Comparison of ENCODE assay signal across 23 mouse cellular contexts in the genomic region with DNA sequence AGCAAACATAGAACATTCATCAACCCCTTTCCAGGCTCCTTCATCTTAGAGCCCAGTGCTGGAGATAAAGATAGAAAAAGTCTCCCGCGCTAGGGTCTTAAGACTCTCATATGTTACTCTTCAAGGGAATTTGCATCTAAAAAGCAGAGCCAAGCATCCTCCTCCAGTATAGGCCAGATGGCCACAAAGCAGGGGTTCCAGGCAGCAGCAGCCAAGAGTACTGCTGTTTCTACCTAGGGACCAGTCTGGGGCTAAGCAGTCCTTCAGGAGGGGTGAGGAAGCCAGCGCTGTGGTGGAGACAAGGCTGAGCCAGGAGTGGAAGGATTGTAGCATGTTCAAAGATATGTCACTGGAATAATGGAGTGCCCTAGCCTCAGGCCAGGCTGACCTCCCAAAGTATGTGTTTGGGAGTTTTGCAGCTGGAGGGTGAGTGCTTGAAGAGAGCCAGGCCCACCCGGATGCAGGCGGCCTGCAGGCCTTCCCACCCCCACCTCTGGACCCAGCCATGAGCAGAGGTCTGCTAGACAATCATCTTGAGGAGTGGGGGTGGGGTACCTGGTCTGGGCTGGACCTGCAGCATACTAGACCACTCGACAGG.
DNase-seq lines count a peak whose midpoint lies in the region; ATAC-seq and TF ChIP-seq lines count a peak whose summit lies in the region.
"Had no signal": no experiment of that assay in that cellular context is flagged by ENCODE, and none has a peak within 500 bp of the region (broad histone marks: within the 10 kb centered on the region; RNA-seq: fewer than 3 reads in every experiment).

No protein-coding gene starts in this region.

- no peak overlapping the region for H3K4me2 ChIP-seq in lung, embryonic 15.5 days
- H3K4me2 ChIP-seq in stomach, embryonic 14.5 days (replicated peaks; ENCODE audit: low read depth, low read length), result no peak overlapping the region
- no peak overlapping the region for H3K4me2 ChIP-seq in stomach, postnatal 0 days (replicated peaks; ENCODE audit: low read depth)
- H3K4me2 ChIP-seq: forebrain, embryonic 13.5 days; heart, embryonic 11.5 days; hindbrain, embryonic 12.5 days; liver, embryonic 15.5 days had no signal

- no peaks in the 10 kb centered on the region for H3K4me1 ChIP-seq in heart, embryonic 10.5 days
- no peaks in the 10 kb centered on the region for H3K4me1 ChIP-seq in lung, embryonic 15.5 days
- no peaks in the 10 kb centered on the region for H3K4me1 ChIP-seq in stomach, embryonic 14.5 days (ENCODE audit: control insufficient read depth, insufficient read depth, low read length)
- H3K4me1 ChIP-seq in stomach, postnatal 0 days (replicated peaks; ENCODE audit: control insufficient read depth, insufficient read depth), result no peaks in the 10 kb centered on the region
- H3K4me1 ChIP-seq: forebrain, embryonic 13.5 days; hindbrain, embryonic 12.5 days; liver, embryonic 15.5 days had no signal

- 70% methylated on average over 6 of the region's 6 CpGs for WGBS in heart, embryonic 10.5 days
- 48% methylated on average over 6 of the region's 6 CpGs for WGBS in lung, embryonic 15.5 days
- 50% methylated on average over 6 of the region's 6 CpGs for WGBS in stomach, embryonic 14.5 days
- 49% methylated on average over 6 of the region's 6 CpGs for WGBS in stomach, postnatal 0 days

- H3K4me3 ChIP-seq in heart, embryonic 10.5 days, result no peak overlapping the region
- H3K4me3 ChIP-seq in lung, embryonic 15.5 days, result no peak overlapping the region
- no peak overlapping the region for H3K4me3 ChIP-seq in stomach, embryonic 14.5 days (ENCODE audit: low read depth, low read length)
- no peak overlapping the region for H3K4me3 ChIP-seq in stomach, postnatal 0 days (ENCODE audit: low read depth, low read length)
- H3K4me3 ChIP-seq: forebrain, embryonic 13.5 days; hindbrain, embryonic 12.5 days; liver, embryonic 15.5 days had no signal

- H3K9me3 ChIP-seq in heart, embryonic 10.5 days, result no peaks in the 10 kb centered on the region
- H3K9me3 ChIP-seq in lung, embryonic 15.5 days, result no peaks in the 10 kb centered on the region
- H3K9me3 ChIP-seq in stomach, embryonic 14.5 days (ENCODE audit: control insufficient read depth, low read depth, low read length), result no peaks in the 10 kb centered on the region
- H3K9me3 ChIP-seq in stomach, postnatal 0 days (ENCODE audit: control insufficient read depth, low read length), result no peaks in the 10 kb centered on the region
- H3K9me3 ChIP-seq: forebrain, embryonic 13.5 days; hindbrain, embryonic 12.5 days; liver, embryonic 15.5 days had no signal

- no peak for TF ChIP-seq EP300 in stomach, postnatal 0 days (optimal IDR thresholded peaks at IDR 0.05)

- H3K27ac ChIP-seq in heart, embryonic 10.5 days, result no peak overlapping the region
- H3K27ac ChIP-seq in lung, embryonic 15.5 days, result no peak overlapping the region
- no peak overlapping the region for H3K27ac ChIP-seq in stomach, embryonic 14.5 days (ENCODE audit: low read length)
- H3K27ac ChIP-seq in stomach, postnatal 0 days (replicated peaks), result no peak overlapping the region
- H3K27ac ChIP-seq: forebrain, embryonic 13.5 days; hindbrain, embryonic 12.5 days; hindbrain, postnatal 0 days; kidney, postnatal 0 days; liver, embryonic 15.5 days had no signal

- H3K36me3 ChIP-seq in heart, embryonic 10.5 days, result no peaks in the 10 kb centered on the region
- no peaks in the 10 kb centered on the region for H3K36me3 ChIP-seq in lung, embryonic 15.5 days
- H3K36me3 ChIP-seq in stomach, embryonic 14.5 days (ENCODE audit: control insufficient read depth, insufficient read depth, low read length), result no peaks in the 10 kb centered on the region
- H3K36me3 ChIP-seq in stomach, postnatal 0 days (ENCODE audit: control insufficient read depth, insufficient read depth, low read length), result no peaks in the 10 kb centered on the region
- H3K36me3 ChIP-seq: hindbrain, embryonic 12.5 days; liver, embryonic 15.5 days had no signal

- ATAC-seq in lung, embryonic 15.5 days (ENCODE audit: borderline replicate concordance, extremely low read depth, low FRiP score, low TSS enrichment), result peak; percentile 62
- ATAC-seq in stomach, embryonic 14.5 days (ENCODE audit: insufficient number of reproducible peaks, insufficient read depth, low FRiP score, low read depth), result 0 out of 2 replicates have a peak, but pooled peaks have one; percentile 23
- no peak for ATAC-seq in stomach, postnatal 0 days (ENCODE audit: low FRiP score, low TSS enrichment)
- ATAC-seq: forebrain, embryonic 13.5 days; hindbrain, postnatal 0 days had no signal

- no peaks in the 10 kb centered on the region for H3K27me3 ChIP-seq in heart, embryonic 10.5 days (ENCODE audit: insufficient read depth, poor library complexity, severe bottlenecking)
- H3K27me3 ChIP-seq in lung, embryonic 15.5 days, result no peaks in the 10 kb centered on the region
- no peaks in the 10 kb centered on the region for H3K27me3 ChIP-seq in stomach, embryonic 14.5 days (ENCODE audit: control insufficient read depth, insufficient read depth, low read length)
- H3K27me3 ChIP-seq in stomach, postnatal 0 days (ENCODE audit: control insufficient read depth, insufficient read depth, low read length), result no peaks in the 10 kb centered on the region
- H3K27me3 ChIP-seq: forebrain, embryonic 13.5 days; hindbrain, embryonic 12.5 days; liver, embryonic 15.5 days had no signal

- peak; percentile 71 for DNase-seq in heart, adult 11 months
- DNase-seq in heart, embryonic 10.5 days (ENCODE audit: low spot score), result no peak
- DNase-seq in lung, postnatal 14 days, result no peak
- no peak for DNase-seq in stomach, postnatal 0 days (ENCODE audit: low spot score)
- peak; percentile 43 for DNase-seq in yolk sac, embryonic 10.5 days (ENCODE audit: low spot score)
- DNase-seq in spleen, postnatal 4 days (ENCODE audit: low spot score in 2 of 2), result no peak
- DNase-seq: adrenal gland, postnatal 14 days; cerebellum, adult 11 months; cerebellum, adult 9-10 months; gastrocnemius, postnatal 14 days; heart, postnatal 36 days; kidney, adult 18-20 months; midbrain, embryonic 14.5 days; thymus, adult 2 months; thymus, postnatal 36 days had no signal

- no peak for TF ChIP-seq CTCF in stomach, postnatal 0 days (IDR thresholded peaks at IDR 0.05; ENCODE audit: low read depth)

- no peak overlapping the region for H3K9ac ChIP-seq in lung, embryonic 15.5 days
- H3K9ac ChIP-seq in stomach, embryonic 14.5 days (replicated peaks; ENCODE audit: low read depth, low read length), result no peak overlapping the region
- H3K9ac ChIP-seq in stomach, postnatal 0 days (ENCODE audit: low read length), result no peak overlapping the region
- H3K9ac ChIP-seq: forebrain, embryonic 13.5 days; hindbrain, embryonic 12.5 days; liver, embryonic 15.5 days had no signal

Comparison
In these comparisons a context has a peak if more than half of its experiments do, and no peak if none do; other contexts are left out.
1. DNase-seq: peak in heart, adult 11 months (single experiment) and yolk sac, embryonic 10.5 days (single experiment); none in heart, embryonic 10.5 days (single experiment), lung, postnatal 14 days (single experiment), stomach, postnatal 0 days (single experiment) and spleen, postnatal 4 days (0 of 2).